In genomic region chr14:54528446-54529111, GRCm38 (mm10) we compare ENCODE assay signal across 9 mouse cellular contexts. TPM values are rescaled to one million over a fixed set of nuclear protein-coding genes. Genes with fewer than 3 reads are reported as not detected.
A peak's percentile ranks its signal among the peaks of the same experiment; 100 is the strongest.
DNase-seq lines count a peak whose midpoint lies in the region; ATAC-seq and TF ChIP-seq lines count a peak whose summit lies in the region.
"Had no signal": no experiment of that assay in that cellular context is flagged by ENCODE, and none has a peak within 500 bp of the region (broad histone marks: within the 10 kb centered on the region; RNA-seq: fewer than 3 reads in every experiment).

No protein-coding gene starts in this region.

- peak; percentile 58 for DNase-seq in c-Kit-positive CD71-positive TER-119-negative erythroid progenitor cells, embryonic 14.5 days (ENCODE audit: low read depth)
- DNase-seq in heart, postnatal 10 days, result peak; percentile 86 to 93
- peak; percentile 91 to 92 for DNase-seq in kidney, postnatal 4 days
- peak; percentile 84 for DNase-seq in liver, postnatal 0 days
- DNase-seq in testis, postnatal 10 days (ENCODE audit: low spot score), result peak; percentile 91

- H3K4me2 ChIP-seq in forebrain, embryonic 12.5 days, result no peak overlapping the region
- no peak overlapping the region for H3K4me2 ChIP-seq in liver, postnatal 0 days (ENCODE audit: low read depth, low read length)
- no peak overlapping the region for H3K4me2 ChIP-seq in neural tube, embryonic 14.5 days (ENCODE audit: low read depth, low read length)

- intact Hi-C loops in heart, postnatal 10 days (cut with DNase I), result loop anchor here (5.0 kb wide), 1 partner anchor 49 kb away; the partner anchor contains the start of gene Ajuba

- no peak overlapping the region for H3K9ac ChIP-seq in forebrain, embryonic 12.5 days
- no peak overlapping the region for H3K9ac ChIP-seq in liver, postnatal 0 days (replicated peaks)
- no peak overlapping the region for H3K9ac ChIP-seq in neural tube, embryonic 14.5 days (replicated peaks; ENCODE audit: low read depth, low read length)

- H3K36me3 ChIP-seq in forebrain, embryonic 12.5 days (replicated peaks), result no peaks in the 10 kb centered on the region
- no peaks in the 10 kb centered on the region for H3K36me3 ChIP-seq in liver, postnatal 0 days (replicated peaks; ENCODE audit: insufficient read depth, low read length)
- H3K36me3 ChIP-seq in neural tube, embryonic 14.5 days (ENCODE audit: control insufficient read depth, insufficient read depth, low read length), result no peaks in the 10 kb centered on the region

- peak; percentile 87 for TF ChIP-seq CTCF in liver, postnatal 0 days (IDR thresholded peaks at IDR 0.05; ENCODE audit: low read depth)

- no peaks in the 10 kb centered on the region for H3K27me3 ChIP-seq in forebrain, embryonic 12.5 days
- H3K27me3 ChIP-seq in liver, postnatal 0 days (ENCODE audit: insufficient read depth, low read length), result peaks cover 12% of the 10 kb centered on the region; the same call in 1 of the 2 replicates
- H3K27me3 ChIP-seq in neural tube, embryonic 14.5 days (ENCODE audit: control insufficient read depth, insufficient read depth, low read length), result no peaks in the 10 kb centered on the region

- H3K9me3 ChIP-seq in forebrain, embryonic 12.5 days, result no peaks in the 10 kb centered on the region
- H3K9me3 ChIP-seq in liver, postnatal 0 days (ENCODE audit: low read length), result no peaks in the 10 kb centered on the region
- no peaks in the 10 kb centered on the region for H3K9me3 ChIP-seq in neural tube, embryonic 14.5 days (ENCODE audit: control insufficient read depth, low read length)

- ATAC-seq in CD4-positive, CD25-positive, alpha-beta regulatory T cell, adult 4 months, result peak; percentile 73
- peak; percentile 72 for ATAC-seq in forebrain, embryonic 12.5 days (ENCODE audit: low FRiP score)
- ATAC-seq in liver, postnatal 0 days, result peak; percentile 45; the same call in 1 of the 2 replicates
- peak; percentile 61; the same call in 1 of the 2 replicates for ATAC-seq in neural tube, embryonic 14.5 days (ENCODE audit: low read depth)

- H3K27ac ChIP-seq in forebrain, embryonic 12.5 days, result peak overlapping the region; percentile 75
- no peak overlapping the region for H3K27ac ChIP-seq in liver, postnatal 0 days (ENCODE audit: low read depth)
- no peak overlapping the region for H3K27ac ChIP-seq in neural tube, embryonic 14.5 days (ENCODE audit: low read depth, low read length)

- 12% methylated on average over 17 of the region's 17 CpGs for WGBS in forebrain, embryonic 12.5 days
- WGBS in liver, postnatal 0 days (ENCODE audit: insufficient replicate concordance), result 11% methylated on average over 17 of the region's 17 CpGs
- WGBS in neural tube, embryonic 14.5 days, result 17% methylated on average over 17 of the region's 17 CpGs

- TF ChIP-seq EP300 in liver, postnatal 0 days (IDR thresholded peaks at IDR 0.05; ENCODE audit: low read depth), result no peak

- H3K4me1 ChIP-seq in forebrain, embryonic 12.5 days, result peaks cover 13% of the 10 kb centered on the region
- no peaks in the 10 kb centered on the region for H3K4me1 ChIP-seq in liver, postnatal 0 days (ENCODE audit: insufficient read depth)
- H3K4me1 ChIP-seq in neural tube, embryonic 14.5 days (ENCODE audit: control insufficient read depth, insufficient read depth, low read length), result peaks cover 7% of the 10 kb centered on the region; the same call in 1 of the 2 replicates

- H3K4me3 ChIP-seq in forebrain, embryonic 12.5 days (replicated peaks), result no peak overlapping the region
- H3K4me3 ChIP-seq in liver, postnatal 0 days (ENCODE audit: low read depth, low read length), result no peak overlapping the region
- no peak overlapping the region for H3K4me3 ChIP-seq in neural tube, embryonic 14.5 days (ENCODE audit: low read depth, low read length)
- H3K4me3 ChIP-seq: erythroblast, embryonic 14.5 days had no signal

RNA-seq across cellular contexts. Expression of gene Prmt5, which starts 11.3 kb away (rescaled TPM):
- polyA plus RNA-seq in CD4-positive, CD25-positive, alpha-beta regulatory T cell, adult 4 months (2017; shearing (Covaris generic)), result 10 to 100 TPM; 44.9 to 54.8 TPM
- polyA plus RNA-seq in forebrain, embryonic 12.5 days (2016; fragmentation: Nextera tagmentation; extraction: Ambion mirVana), result 122 and 125 TPM in 2 replicates
- 10 to 100 TPM; 32.9 to 38.2 TPM for total RNA-seq in heart, postnatal 10 days (2021)
- 12.2 and 13.8 TPM in 2 replicates for polyA plus RNA-seq in liver, postnatal 0 days (2015; fragmentation: Nextera tagmentation; extraction: Ambion mirVana)
- polyA plus RNA-seq in neural tube, embryonic 14.5 days (2014; fragmentation: Nextera tagmentation; extraction: Ambion mirVana), result 97.9 and 99.1 TPM in 2 replicates

RNA-seq across cellular contexts. Expression of gene Haus4, which starts 25.8 kb away (rescaled TPM):
- polyA plus RNA-seq in CD4-positive, CD25-positive, alpha-beta regulatory T cell, adult 4 months (2017; shearing (Covaris generic)), result 10 to 100 TPM; 21.0 to 28.8 TPM
- 43.5 and 47.5 TPM in 2 replicates for polyA plus RNA-seq in forebrain, embryonic 12.5 days (2016; fragmentation: Nextera tagmentation; extraction: Ambion mirVana)
- total RNA-seq in heart, postnatal 10 days (2021), result 10 to 100 TPM; 15.0 to 15.8 TPM
- 33.2 and 35.1 TPM in 2 replicates for polyA plus RNA-seq in liver, postnatal 0 days (2015; fragmentation: Nextera tagmentation; extraction: Ambion mirVana)
- polyA plus RNA-seq in neural tube, embryonic 14.5 days (2014; fragmentation: Nextera tagmentation; extraction: Ambion mirVana), result 22.0 and 23.0 TPM in 2 replicates

RNA-seq across cellular contexts. Expression of gene Ajuba, which starts 48.8 kb away (rescaled TPM):
- not detected for polyA plus RNA-seq in CD4-positive, CD25-positive, alpha-beta regulatory T cell, adult 4 months (2017; shearing (Covaris generic))
- polyA plus RNA-seq in forebrain, embryonic 12.5 days (2016; fragmentation: Nextera tagmentation; extraction: Ambion mirVana), result 37.5 and 47.3 TPM in 2 replicates
- total RNA-seq in heart, postnatal 10 days (2021), result 10 to 100 TPM; 14.5 to 16.0 TPM
- 6.6 and 11.1 TPM in 2 replicates for polyA plus RNA-seq in liver, postnatal 0 days (2015; fragmentation: Nextera tagmentation; extraction: Ambion mirVana)
- polyA plus RNA-seq in neural tube, embryonic 14.5 days (2014; fragmentation: Nextera tagmentation; extraction: Ambion mirVana), result 2.3 and 5.7 TPM in 2 replicates
- polyA plus RNA-seq: erythroblast, embryonic 14.5 days had no signal

RNA-seq across cellular contexts. Expression of gene Rem2, which starts 52.7 kb away (rescaled TPM):
- 1 to 10 TPM in 1 of 2 experiments, under 1 TPM in 1; 0.54 to 1.1 TPM for polyA plus RNA-seq in CD4-positive, CD25-positive, alpha-beta regulatory T cell, adult 4 months (2017; shearing (Covaris generic))
- 26.1 and 29.9 TPM in 2 replicates for polyA plus RNA-seq in forebrain, embryonic 12.5 days (2016; fragmentation: Nextera tagmentation; extraction: Ambion mirVana)
- total RNA-seq in heart, postnatal 10 days (2021), result not detected
- 0.66 and 0.87 TPM in 2 replicates for polyA plus RNA-seq in liver, postnatal 0 days (2015; fragmentation: Nextera tagmentation; extraction: Ambion mirVana)
- 42.1 and 42.8 TPM in 2 replicates for polyA plus RNA-seq in neural tube, embryonic 14.5 days (2014; fragmentation: Nextera tagmentation; extraction: Ambion mirVana)
- polyA plus RNA-seq: erythroblast, embryonic 14.5 days had no signal
